Mouse (Mus musculus) yolk sac, embryonic 10.5 days (tissue): ENCODE results near the gene Adam12.
A peak's percentile ranks its signal among the peaks of the same experiment; 100 is the strongest.

ENCODE experiments used
- DNase-seq: peaks from one replicate; pipeline ENCODE4 v3.0.0-alpha.2; 2017; ENCODE audit warnings: low spot score

Adam12 gene

GRCm38 (mm10) chr7:134150305-134150704 is 81.6 kb downstream of the Adam12 start:
- no peak for DNase-seq

GRCm38 (mm10) chr7:134149351-134149750 is 82.6 kb downstream of the Adam12 start:
- DNase-seq: no peak

GRCm38 (mm10) chr7:134147561-134147960 is 84.4 kb downstream of the Adam12 start:
- no peak for DNase-seq

GRCm38 (mm10) chr7:134146821-134147220 is 85.1 kb downstream of the Adam12 start:
- DNase-seq: no peak

- no peak for DNase-seq
Observed at GRCm38 (mm10) chr7:134144111-134144510, 87.8 kb downstream of the Adam12 start.

- no peak for DNase-seq
Observed at GRCm38 (mm10) chr7:134139291-134139949, 92.5 kb downstream of the Adam12 start.

- no peak for DNase-seq
Observed at GRCm38 (mm10) chr7:134132323-134132722, 99.6 kb downstream of the Adam12 start.

- no peak for DNase-seq
Observed at GRCm38 (mm10) chr7:134128087-134128522, 103.8 kb downstream of the Adam12 start.

- DNase-seq: no peak
Observed at GRCm38 (mm10) chr7:134121397-134121796, 110.5 kb downstream of the Adam12 start.

- DNase-seq: no peak
Observed at GRCm38 (mm10) chr7:134115438-134115837, 116.5 kb downstream of the Adam12 start.

GRCm38 (mm10) chr7:134114311-134115188 is 117.4 kb downstream of the Adam12 start:
- peak; percentile 67 for DNase-seq

GRCm38 (mm10) chr7:134113829-134114228 is 118.1 kb downstream of the Adam12 start:
- no peak for DNase-seq

GRCm38 (mm10) chr7:134110116-134110515 is 121.8 kb downstream of the Adam12 start:
- DNase-seq: no peak

GRCm38 (mm10) chr7:134107849-134108248 is 124.1 kb downstream of the Adam12 start:
- DNase-seq: no peak

GRCm38 (mm10) chr7:134099010-134099409 is 132.9 kb downstream of the Adam12 start:
- DNase-seq: no peak

- DNase-seq: no peak
Observed at GRCm38 (mm10) chr7:134097861-134098260, 134.1 kb downstream of the Adam12 start.

- DNase-seq: no peak
Observed at GRCm38 (mm10) chr7:134093871-134094270, 138.1 kb downstream of the Adam12 start.

GRCm38 (mm10) chr7:134090764-134091163 is 141.2 kb downstream of the Adam12 start:
- DNase-seq: no peak

- DNase-seq: no peak
Observed at GRCm38 (mm10) chr7:134090256-134090655, 141.7 kb downstream of the Adam12 start.

- DNase-seq: no peak
Observed at GRCm38 (mm10) chr7:134088548-134089347, 143.2 kb downstream of the Adam12 start.

GRCm38 (mm10) chr7:134085396-134085795 is 146.6 kb downstream of the Adam12 start:
- DNase-seq: no peak

GRCm38 (mm10) chr7:134084926-134085325 is 147.0 kb downstream of the Adam12 start:
- DNase-seq: no peak
